Mouse (Mus musculus) E14TG2a.4 (cell line): ENCODE results near the gene Atp5e.

Experiments used
- CTCF ChIP-seq: conservative IDR thresholded peaks from 2 replicates; pipeline ENCODE4 v1.5.1; 2014; ENCODE audit warnings: low read length
- NANOG ChIP-seq: IDR thresholded peaks from 2 replicates; pipeline ENCODE4 v1.6.1; 2014; ENCODE audit warnings: borderline replicate concordance, low read length, mixed read lengths
- POU5F1 ChIP-seq: IDR thresholded peaks from 2 replicates; pipeline ENCODE4 v1.6.1; 2014; ENCODE audit warnings: low read length, borderline replicate concordance

DNA sequence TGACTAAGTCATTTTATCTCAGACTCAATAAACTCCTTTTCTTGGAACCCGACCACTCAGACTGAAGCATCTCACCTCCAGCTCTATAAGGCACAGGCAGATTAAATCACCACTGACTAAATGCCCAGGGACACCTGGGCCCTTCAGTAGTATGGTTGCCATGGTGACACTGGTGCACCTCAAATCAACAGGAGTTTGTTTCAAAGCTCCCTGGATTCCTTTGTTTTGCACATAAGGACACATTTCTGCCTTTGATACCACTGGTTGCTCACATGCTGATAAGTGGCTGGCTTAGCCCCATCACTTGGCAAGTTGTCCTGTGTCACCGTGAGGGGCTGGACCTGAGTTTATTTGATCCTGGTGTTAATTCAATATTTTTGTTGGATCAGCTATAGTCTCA is 4.5 kb downstream of the Atp5e start:
- TF ChIP-seq CTCF (no peak), NANOG (no peak), POU5F1 (no peak)
